Mouse (Mus musculus) c-Kit-positive CD71-negative TER-119-negative erythroid progenitor cells, embryonic 14.5 days (primary cell): ENCODE measurements around the gene Dnajc11.

Experiments used
- DNase-seq: peaks from one replicate; pipeline ENCODE4 v3.0.0-alpha.2; 2013; ENCODE audit warnings: low read depth

Gene Dnajc11

GRCm38 (mm10) chr4:151985886-151986285, 52.4 kb downstream of the Dnajc11 start:
- DNase-seq: no peak

DNA sequence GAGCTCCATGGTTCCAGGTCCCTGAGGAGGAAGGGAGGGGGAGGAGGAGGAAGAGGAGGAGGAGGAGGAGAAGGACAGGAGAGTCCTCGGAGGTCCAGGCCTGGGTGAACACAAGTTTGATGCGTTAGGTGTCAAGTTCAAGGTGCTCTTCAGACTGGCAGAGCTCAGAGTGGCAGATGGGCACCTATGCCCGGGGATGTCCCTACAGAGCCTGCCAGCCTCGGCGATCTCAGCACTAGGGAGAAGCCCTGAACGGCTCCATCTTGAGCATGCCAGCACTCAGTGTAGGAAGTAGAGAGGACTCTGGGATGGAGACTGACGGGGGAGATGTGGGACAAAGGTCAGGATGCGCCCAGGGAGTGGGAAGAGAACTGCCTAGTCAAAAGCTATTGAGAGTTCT, 53.2 kb downstream of the Dnajc11 start:
- no peak for DNase-seq

GRCm38 (mm10) chr4:151988014-151988341, 54.5 kb downstream of the Dnajc11 start:
- DNase-seq: no peak

DNA sequence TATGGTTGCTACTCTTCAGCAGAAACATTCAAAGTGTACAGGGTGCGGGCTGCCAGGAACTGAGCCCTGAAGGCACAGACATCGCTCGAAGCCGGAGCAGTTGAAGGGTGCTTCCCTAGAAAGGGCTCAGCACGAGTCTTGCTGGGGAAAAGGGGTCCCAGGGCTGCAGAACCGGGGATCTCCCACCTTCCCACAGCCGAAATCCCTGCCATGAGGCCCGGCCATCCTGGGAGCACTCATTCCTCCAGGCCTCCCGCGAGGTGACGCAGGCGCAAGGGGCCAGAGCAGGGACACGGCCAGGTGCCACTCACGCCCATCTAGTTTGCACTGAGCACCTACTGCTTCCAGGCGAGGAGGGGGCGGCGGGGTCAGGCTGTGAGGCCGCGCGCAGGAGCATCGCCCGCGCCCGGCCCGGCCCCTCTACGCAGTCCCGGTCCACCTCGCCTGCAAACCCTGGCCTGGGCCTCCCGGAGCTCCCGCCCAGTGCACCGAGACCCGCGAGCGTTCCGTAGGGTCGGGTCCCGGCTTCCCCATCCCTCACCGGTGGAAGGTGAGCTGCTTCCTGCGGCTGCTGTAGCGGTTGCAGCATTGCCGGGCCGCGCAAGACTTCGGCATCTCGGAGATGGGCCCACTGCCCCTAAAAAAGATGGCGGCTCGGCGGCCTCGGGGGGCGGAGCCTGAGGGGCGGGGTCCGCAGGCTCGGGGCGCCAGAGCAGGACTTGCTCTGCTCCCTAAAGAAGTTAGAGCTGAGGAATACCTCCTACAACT, 55.0 kb downstream of the Dnajc11 start, which contains the start of gene Thap3:
Gene Thap3 (minus strand): TSS at position 656 of the 768 bp plus-strand sequence.
- no peak for DNase-seq

GRCm38 (mm10) chr4:151989110-151989488, 55.6 kb downstream of the Dnajc11 start:
- DNase-seq: no peak

- DNase-seq: no peak
These were observed 58.6 kb downstream of the Dnajc11 start for GRCm38 (mm10) chr4:151992091-151992490.

DNA sequence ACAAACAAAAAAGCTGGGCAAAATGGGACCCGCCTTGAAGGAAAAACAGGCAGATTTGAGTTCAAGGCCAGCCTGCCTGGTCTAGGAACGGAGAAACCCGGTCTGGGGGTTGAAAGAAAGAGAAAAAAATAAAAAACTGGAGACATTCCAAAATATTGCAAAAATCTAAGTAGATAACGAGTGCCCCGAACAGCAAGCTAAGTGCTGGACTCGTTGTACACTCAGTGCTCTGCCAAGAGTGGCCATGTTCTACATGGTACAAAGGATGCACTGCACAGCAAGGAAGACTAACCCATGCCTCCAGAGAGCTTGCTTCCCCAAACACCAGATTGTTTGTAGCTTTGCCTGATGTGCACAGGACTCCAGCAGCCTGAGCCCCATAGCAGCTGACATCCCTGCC, 59.5 kb downstream of the Dnajc11 start:
- DNase-seq: no peak

- DNase-seq: no peak
These were observed 61.0 kb downstream of the Dnajc11 start for GRCm38 (mm10) chr4:151994228-151995171.

GRCm38 (mm10) chr4:151995371-151996172, 62.1 kb downstream of the Dnajc11 start:
- no peak for DNase-seq

DNA sequence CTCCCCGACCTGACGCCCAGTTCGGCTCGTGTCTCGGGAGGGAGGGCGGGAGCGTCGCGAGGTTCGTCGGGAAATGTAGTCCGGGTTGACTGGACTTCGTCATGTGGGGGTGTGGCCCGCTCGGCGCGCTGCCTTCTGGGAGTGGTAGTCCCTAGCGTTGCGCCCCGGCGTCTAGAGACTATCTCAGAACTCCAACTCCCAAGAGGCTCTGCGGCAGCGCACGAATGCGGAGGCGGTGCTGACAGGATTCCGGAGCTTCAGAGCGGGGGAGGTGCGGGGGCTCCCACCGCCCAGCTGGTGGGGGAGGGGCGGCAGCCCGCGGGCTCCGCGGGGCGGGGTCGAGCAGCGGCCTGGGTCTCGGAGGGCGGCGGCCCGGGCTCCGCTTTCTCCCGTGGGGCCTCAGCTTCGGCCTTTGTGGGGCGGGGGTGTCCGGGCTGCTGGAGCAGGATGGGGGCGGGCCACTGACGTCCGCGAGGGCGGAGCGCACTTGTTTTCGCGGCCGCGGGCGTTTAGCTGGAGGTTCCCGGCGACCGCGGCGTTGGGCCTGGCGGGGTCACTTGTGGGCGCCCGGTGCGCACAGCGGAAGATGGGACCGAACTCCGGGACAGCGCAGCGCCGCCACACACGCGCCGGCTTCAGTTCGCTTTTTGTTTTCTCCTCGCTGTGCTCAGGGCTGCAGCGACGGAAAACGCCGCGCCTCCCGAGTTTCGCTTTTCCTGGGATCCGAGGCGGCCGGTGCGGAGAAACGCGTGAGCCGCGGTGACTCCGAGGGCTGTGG, 62.9 kb downstream of the Dnajc11 start, which contains the start of gene Phf13:
Gene Phf13 (minus strand): TSS at position 86 of the 778 bp plus-strand sequence.
- DNase-seq: peak; percentile 96

GRCm38 (mm10) chr4:151996951-151997222, 63.4 kb downstream of the Dnajc11 start:
- DNase-seq: no peak

DNA sequence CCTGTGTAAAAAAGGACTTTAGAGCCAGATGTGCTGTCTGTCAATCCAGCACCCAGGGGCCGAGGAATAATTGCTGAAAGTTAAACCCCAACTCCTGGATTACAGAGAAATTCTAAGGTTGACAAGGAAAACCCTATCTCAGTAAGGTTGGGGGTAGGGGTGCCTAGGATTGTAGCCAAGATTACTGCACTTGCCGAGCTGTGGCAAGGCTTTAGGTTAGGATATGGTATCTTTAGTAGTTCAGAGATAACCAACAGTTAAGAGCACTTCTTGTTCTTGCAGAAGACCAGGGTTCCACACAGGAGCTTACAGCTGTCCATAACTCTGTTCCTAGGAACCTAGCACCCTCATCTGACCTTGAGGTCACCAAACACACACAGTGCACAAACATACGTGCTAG, 64.2 kb downstream of the Dnajc11 start:
- no peak for DNase-seq

GRCm38 (mm10) chr4:151999481-151999880, 66.0 kb downstream of the Dnajc11 start:
- no peak for DNase-seq

DNA sequence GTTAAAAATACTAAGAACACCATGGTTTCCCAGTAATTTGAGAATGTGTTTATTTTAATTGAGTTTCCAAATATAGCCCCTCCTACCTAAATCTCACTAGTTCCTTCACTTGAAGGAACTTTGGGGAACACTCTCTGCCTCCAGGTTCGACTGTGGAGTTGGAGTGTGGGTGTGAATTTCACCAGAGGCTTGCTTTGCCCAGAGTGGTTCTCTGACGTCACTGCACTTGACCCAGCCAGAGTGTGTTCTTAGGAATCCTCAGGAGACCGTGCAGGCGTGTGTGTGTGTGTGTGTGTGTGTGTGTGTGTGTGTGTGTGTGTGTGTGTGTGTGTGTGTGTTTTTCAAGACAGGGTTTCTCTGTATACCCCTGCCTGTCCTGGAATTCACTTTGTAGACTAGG, 67.4 kb downstream of the Dnajc11 start:
- no peak for DNase-seq

- no peak for DNase-seq
These were observed 67.8 kb downstream of the Dnajc11 start for GRCm38 (mm10) chr4:152001335-152001734.

- DNase-seq: no peak
These were observed 68.6 kb downstream of the Dnajc11 start for GRCm38 (mm10) chr4:152002063-152002462.

DNA sequence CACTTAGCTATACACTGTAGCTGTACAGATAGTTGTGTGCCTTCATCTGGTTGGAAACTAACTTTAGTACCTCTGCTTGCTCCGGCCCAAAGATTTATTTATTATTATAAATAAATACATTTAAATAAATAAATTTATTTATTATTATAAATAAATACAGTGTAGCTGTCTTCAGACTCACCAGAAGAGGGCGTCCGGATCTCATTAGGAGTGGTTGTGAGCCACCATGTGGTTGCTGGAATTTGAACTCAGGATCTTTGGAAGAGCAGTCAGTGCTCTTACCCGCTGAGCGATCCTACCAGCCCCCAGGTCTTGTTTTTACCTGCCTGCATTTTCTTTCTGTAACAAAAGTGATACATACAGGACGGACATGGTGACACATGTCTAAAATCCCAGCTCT, 72.6 kb downstream of the Dnajc11 start:
- DNase-seq: no peak

DNA sequence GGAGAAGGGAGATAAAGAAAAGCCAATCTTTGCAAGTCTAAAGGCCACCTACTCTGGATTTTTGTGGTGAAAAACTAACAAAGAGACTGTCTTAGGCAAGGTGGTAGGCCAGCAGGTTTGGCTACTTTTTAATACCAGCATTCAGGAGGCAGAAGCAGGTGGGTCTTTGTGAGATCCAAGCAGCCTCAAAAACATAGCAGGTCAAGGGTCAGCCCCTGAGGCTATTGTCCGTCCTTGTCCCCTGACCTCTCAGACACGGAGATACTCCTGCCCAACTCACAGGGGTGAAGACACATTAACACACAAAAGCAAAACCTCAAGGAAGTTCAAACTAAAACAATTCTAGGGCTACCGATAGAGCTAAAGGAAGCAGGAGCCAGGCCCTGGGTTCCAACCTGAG, 73.3 kb downstream of the Dnajc11 start:
- DNase-seq: no peak

DNA sequence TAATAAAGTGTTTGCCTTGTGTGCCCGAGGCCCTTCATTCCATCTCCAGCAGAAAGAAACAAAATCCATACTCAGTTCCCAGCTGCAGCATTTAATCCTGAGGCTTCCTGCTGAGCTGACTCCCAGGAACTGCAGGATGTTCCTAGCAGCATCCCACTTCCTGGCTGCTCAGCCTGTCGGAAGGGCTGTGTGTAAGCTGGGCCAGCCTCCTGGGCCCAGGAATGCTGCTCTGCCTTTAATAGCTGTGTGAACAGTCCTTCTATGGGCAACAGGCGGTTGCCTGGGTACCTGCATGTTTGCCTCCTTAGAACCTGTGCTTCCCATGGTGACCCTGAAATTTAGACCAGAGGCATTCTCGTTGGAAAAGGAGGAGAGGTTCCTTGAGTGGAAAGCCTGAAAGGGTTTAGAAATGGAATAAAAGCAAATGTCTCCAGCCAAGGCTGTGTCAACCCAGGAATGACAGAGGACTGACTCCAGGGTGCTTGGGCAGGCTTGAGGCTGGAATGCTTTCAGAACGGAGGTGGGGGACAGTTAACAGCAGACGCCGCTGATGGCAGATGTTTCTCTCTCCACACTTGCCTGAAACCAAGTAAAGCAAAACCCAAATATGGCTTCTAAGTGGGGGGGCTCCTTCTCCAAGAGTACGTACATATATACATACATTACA, 74.1 kb downstream of the Dnajc11 start:
- DNase-seq: no peak

DNA sequence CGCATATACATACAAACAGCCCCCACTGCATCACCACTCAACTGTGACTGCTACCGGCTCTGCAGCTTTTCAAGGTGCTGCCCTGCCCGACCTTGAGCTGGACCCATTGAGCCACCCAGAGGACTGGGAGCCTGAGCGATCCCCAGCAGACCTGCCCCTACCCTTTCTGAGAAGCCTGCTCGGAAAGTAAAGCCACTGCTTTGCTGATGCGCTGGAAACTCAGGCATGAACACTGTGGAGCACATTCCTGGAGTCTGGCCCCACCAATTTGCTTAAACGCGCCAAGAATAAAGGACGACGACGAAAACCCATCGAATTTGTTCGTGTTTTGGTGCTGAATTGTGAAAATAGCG, 74.6 kb downstream of the Dnajc11 start:
- DNase-seq: no peak

DNA sequence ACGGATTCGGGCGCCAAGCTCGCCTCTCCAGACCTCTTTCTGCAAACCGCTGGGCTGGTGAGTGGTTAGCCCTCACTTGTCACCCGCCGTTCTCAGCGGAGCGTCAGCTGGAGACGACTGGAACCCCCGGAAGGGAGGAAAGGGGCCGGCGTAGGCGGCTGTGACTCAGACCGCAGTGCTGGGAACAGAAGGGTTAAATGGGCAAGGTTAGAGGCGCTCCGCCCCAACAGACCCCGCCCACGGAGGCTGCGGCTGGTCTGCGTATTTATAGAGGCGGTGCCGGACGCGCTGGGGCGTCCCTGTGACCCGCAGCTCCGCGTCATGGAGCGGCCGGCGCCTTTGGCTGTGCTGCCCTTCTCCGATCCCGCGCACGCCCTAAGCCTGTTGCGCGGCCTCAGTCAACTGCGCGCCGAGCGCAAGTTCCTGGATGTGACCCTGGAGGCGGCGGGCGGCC, 75.2 kb downstream of the Dnajc11 start, which contains the start of gene Klhl21:
Gene Klhl21 (plus strand): TSS at position 182 of the 454 bp plus-strand sequence.
- peak; percentile 93 for DNase-seq
